Comparison of ENCODE assay signal across 9 mouse cellular contexts in genomic region chr9:110952931-110953549, GRCm38 (mm10). TPM values are rescaled to one million over a fixed set of nuclear protein-coding genes. Genes with fewer than 3 reads are reported as not detected.
DNase-seq lines count a peak whose midpoint lies in the region; ATAC-seq and TF ChIP-seq lines count a peak whose summit lies in the region.
"Had no signal": no experiment of that assay in that cellular context is flagged by ENCODE, and none has a peak within 500 bp of the region (broad histone marks: within the 10 kb centered on the region; RNA-seq: fewer than 3 reads in every experiment).

No protein-coding gene starts in this region.

- peaks cover 23% of the 10 kb centered on the region; the same call in 1 of the 2 replicates for H3K27me3 ChIP-seq in heart, embryonic 10.5 days (ENCODE audit: insufficient read depth, poor library complexity, severe bottlenecking)
- H3K27me3 ChIP-seq in ES-Bruce4 (ENCODE audit: control insufficient read depth, insufficient read depth, low read length, poor library complexity, severe bottlenecking): no peaks in the 10 kb centered on the region
- H3K27me3 ChIP-seq in heart, postnatal 0 days (ENCODE audit: control insufficient read depth, insufficient read depth, low read length): no peaks in the 10 kb centered on the region
- no peaks in the 10 kb centered on the region for H3K27me3 ChIP-seq in liver, embryonic 16.5 days (ENCODE audit: control insufficient read depth, insufficient read depth, low read depth, low read length)

- peaks cover 32% of the 10 kb centered on the region for H3K4me1 ChIP-seq in heart, embryonic 10.5 days
- peaks cover 6% of the 10 kb centered on the region for H3K4me1 ChIP-seq in ES-Bruce4 (ENCODE audit: control insufficient read depth, insufficient read depth, low read length)
- H3K4me1 ChIP-seq in heart, postnatal 0 days (ENCODE audit: control insufficient read depth, insufficient read depth): peaks cover 18% of the 10 kb centered on the region
- H3K4me1 ChIP-seq in liver, embryonic 16.5 days (ENCODE audit: control insufficient read depth, low read depth, low read length): no peaks in the 10 kb centered on the region

- intact Hi-C loops in heart, postnatal 25 days (cut with DNase I): no loop called here

- H3K9ac ChIP-seq in ES-Bruce4 (ENCODE audit: low read depth, poor library complexity, severe bottlenecking): peak overlapping the region; percentile 78
- H3K9ac ChIP-seq in heart, postnatal 0 days (replicated peaks; ENCODE audit: low read depth, low read length): peak overlapping the region; percentile 41
- no peak overlapping the region; the same call in 1 of the 2 replicates for H3K9ac ChIP-seq in liver, embryonic 16.5 days (ENCODE audit: low read depth, low read length)

- no peak for DNase-seq in heart, embryonic 10.5 days (ENCODE audit: low spot score)
- DNase-seq in heart, postnatal 25 days (ENCODE audit: low spot score): no peak
- no peak for DNase-seq in heart, postnatal 0 days (ENCODE audit: low spot score)
- DNase-seq in thymus, adult 18-20 months: no peak
- DNase-seq in Muller cell, postnatal 12 days (ENCODE audit: inconsistent ontology term): no peak
- DNase-seq in cerebellum, postnatal 36 days: no peak
- DNase-seq: lung, postnatal 10 days had no signal

- no peak; the same call in 1 of the 2 replicates for TF ChIP-seq EP300 in ES-Bruce4 (IDR thresholded peaks at IDR 0.05; ENCODE audit: insufficient read depth, low read depth, low read length)
- no peak for TF ChIP-seq EP300 in heart, postnatal 0 days (IDR thresholded peaks at IDR 0.05; ENCODE audit: low read depth)

- no peak for TF ChIP-seq CTCF in ES-Bruce4 (IDR thresholded peaks at IDR 0.05; ENCODE audit: low read depth, low read length)
- no peak for TF ChIP-seq CTCF in heart, postnatal 0 days (IDR thresholded peaks at IDR 0.05; ENCODE audit: low read depth)

- no peak for TF ChIP-seq POLR2A in ES-Bruce4 (IDR thresholded peaks at IDR 0.05; ENCODE audit: insufficient read depth, low read length)

- peak overlapping the region; percentile 91 for H3K4me2 ChIP-seq in heart, postnatal 0 days (ENCODE audit: low read depth, low read length)
- peak overlapping the region; percentile 66 for H3K4me2 ChIP-seq in liver, embryonic 16.5 days (ENCODE audit: low read depth, low read length)

- H3K4me3 ChIP-seq in heart, embryonic 10.5 days: peak overlapping the region; percentile 72
- peak overlapping the region; percentile 73 for H3K4me3 ChIP-seq in ES-Bruce4 (ENCODE audit: low read depth, low read length)
- peak overlapping the region; percentile 53 for H3K4me3 ChIP-seq in heart, postnatal 0 days (ENCODE audit: low read depth, low read length)
- peak overlapping the region; percentile 53 for H3K4me3 ChIP-seq in liver, embryonic 16.5 days (ENCODE audit: low read depth, low read length)

- H3K36me3 ChIP-seq in heart, embryonic 10.5 days: no peaks in the 10 kb centered on the region
- H3K36me3 ChIP-seq in ES-Bruce4 (ENCODE audit: control insufficient read depth, insufficient read depth, low read length, poor library complexity, severe bottlenecking): no peaks in the 10 kb centered on the region
- no peaks in the 10 kb centered on the region; the same call in 1 of the 2 replicates for H3K36me3 ChIP-seq in heart, postnatal 0 days (replicated peaks; ENCODE audit: control insufficient read depth, insufficient read depth, low read length)
- H3K36me3 ChIP-seq in liver, embryonic 16.5 days (ENCODE audit: control insufficient read depth, insufficient read depth): no peaks in the 10 kb centered on the region

- ATAC-seq in heart, postnatal 0 days (ENCODE audit: insufficient read depth, low read depth): no peak
- no peak for ATAC-seq in liver, embryonic 16.5 days (ENCODE audit: low read depth)

- peak overlapping the region; percentile 84 for H3K27ac ChIP-seq in heart, embryonic 10.5 days
- peak overlapping the region; percentile 95 for H3K27ac ChIP-seq in ES-Bruce4 (ENCODE audit: insufficient read depth, low read length)
- H3K27ac ChIP-seq in heart, postnatal 0 days (ENCODE audit: low read depth): peak overlapping the region; percentile 86
- H3K27ac ChIP-seq in liver, embryonic 16.5 days (ENCODE audit: low read length): no peak overlapping the region

- 41% methylated on average over 5 of the region's 5 CpGs for WGBS in heart, embryonic 10.5 days
- 42% methylated on average over 5 of the region's 5 CpGs for WGBS in heart, postnatal 0 days
- WGBS in liver, embryonic 16.5 days (ENCODE audit: insufficient replicate concordance): 34% methylated on average over 5 of the region's 5 CpGs

- no peaks in the 10 kb centered on the region for H3K9me3 ChIP-seq in heart, embryonic 10.5 days
- no peaks in the 10 kb centered on the region for H3K9me3 ChIP-seq in ES-Bruce4 (replicated peaks; ENCODE audit: control insufficient read depth, insufficient read depth, low read length, poor library complexity, severe bottlenecking)
- H3K9me3 ChIP-seq in heart, postnatal 0 days (replicated peaks; ENCODE audit: control insufficient read depth, low read length): no peaks in the 10 kb centered on the region
- no peaks in the 10 kb centered on the region for H3K9me3 ChIP-seq in liver, embryonic 16.5 days (replicated peaks; ENCODE audit: control insufficient read depth, low read length)

RNA-seq across cellular contexts. Expression of gene Lrrc2, which starts 1.7 kb away (rescaled TPM):
- polyA plus RNA-seq in heart, embryonic 10.5 days (2016; fragmentation: Nextera tagmentation; extraction: Ambion mirVana): 0.68 and 1.3 TPM in 2 replicates
- total RNA-seq in heart, postnatal 25 days (2021): 100 to 1,000 TPM; 142 to 144 TPM
- polyA plus RNA-seq in ES-Bruce4 (2011; ENCODE audit: insufficient read depth, insufficient read length, low read depth, missing spikeins): 5.8 and 11.9 TPM in 2 replicates
- 7.1 and 11.4 TPM in 2 replicates for total RNA-seq in heart, postnatal 0 days (2014; rRNA removed; ENCODE audit: low replicate concordance)
- polyA plus RNA-seq in heart, postnatal 0 days (2015; fragmentation: Nextera tagmentation; extraction: Ambion mirVana): 14.6 and 21.0 TPM in 2 replicates
- 0.29 and 0.44 TPM in 2 replicates for polyA plus RNA-seq in liver, embryonic 16.5 days (2015; fragmentation: Nextera tagmentation; extraction: Ambion mirVana)

RNA-seq across cellular contexts. Expression of gene Tdgf1, which starts 7.1 kb away (rescaled TPM):
- 0.51 and 1.3 TPM in 2 replicates for polyA plus RNA-seq in heart, embryonic 10.5 days (2016; fragmentation: Nextera tagmentation; extraction: Ambion mirVana)
- not detected for total RNA-seq in heart, postnatal 25 days (2021)
- polyA plus RNA-seq in ES-Bruce4 (2011; ENCODE audit: insufficient read depth, insufficient read length, low read depth, missing spikeins): 462 and 483 TPM in 2 replicates
- total RNA-seq in heart, postnatal 0 days (2014; rRNA removed; ENCODE audit: low replicate concordance): not detected in 2 replicates
- polyA plus RNA-seq in heart, postnatal 0 days (2015; fragmentation: Nextera tagmentation; extraction: Ambion mirVana): not detected in 2 replicates
- polyA plus RNA-seq in liver, embryonic 16.5 days (2015; fragmentation: Nextera tagmentation; extraction: Ambion mirVana): not detected in 2 replicates

RNA-seq across cellular contexts. Expression of gene Fam240a, which starts 36.4 kb away (rescaled TPM):
- polyA plus RNA-seq in heart, embryonic 10.5 days (2016; fragmentation: Nextera tagmentation; extraction: Ambion mirVana): not detected in 2 replicates
- not detected for total RNA-seq in heart, postnatal 25 days (2021)
- polyA plus RNA-seq in ES-Bruce4 (2011; ENCODE audit: insufficient read depth, insufficient read length, low read depth, missing spikeins): not detected in 2 replicates
- total RNA-seq in heart, postnatal 0 days (2014; rRNA removed; ENCODE audit: low replicate concordance): not detected in 2 replicates
- polyA plus RNA-seq in heart, postnatal 0 days (2015; fragmentation: Nextera tagmentation; extraction: Ambion mirVana): not detected in 2 replicates
- not detected in 2 replicates for polyA plus RNA-seq in liver, embryonic 16.5 days (2015; fragmentation: Nextera tagmentation; extraction: Ambion mirVana)

RNA-seq across cellular contexts. Expression of gene Rtp3, which starts 37.3 kb away (rescaled TPM):
- polyA plus RNA-seq in heart, embryonic 10.5 days (2016; fragmentation: Nextera tagmentation; extraction: Ambion mirVana): 0.15 TPM in 1 of 2 replicates, not detected in the other
- total RNA-seq in heart, postnatal 25 days (2021): 1 to 10 TPM; 4.0 to 4.3 TPM
- polyA plus RNA-seq in ES-Bruce4 (2011; ENCODE audit: insufficient read depth, insufficient read length, low read depth, missing spikeins): not detected in 2 replicates
- total RNA-seq in heart, postnatal 0 days (2014; rRNA removed; ENCODE audit: low replicate concordance): 0.46 and 1.4 TPM in 2 replicates
- polyA plus RNA-seq in heart, postnatal 0 days (2015; fragmentation: Nextera tagmentation; extraction: Ambion mirVana): 0.21 and 0.26 TPM in 2 replicates
- 13.7 and 18.1 TPM in 2 replicates for polyA plus RNA-seq in liver, embryonic 16.5 days (2015; fragmentation: Nextera tagmentation; extraction: Ambion mirVana)

Comparison
In these comparisons a context has a peak if more than half of its experiments do, and no peak if none do; other contexts are left out.
1. RNA of gene Tdgf1, which starts 7.1 kb away (polyA plus RNA-seq): 462 to 483 TPM in ES-Bruce4; 0.51 to 1.3 TPM in heart, embryonic 10.5 days, not detected in heart, postnatal 0 days and not detected in liver, embryonic 16.5 days; every median in the first group is over 100 times any median in the second.
2. Peak in every context shown above with its lines, with median percentiles within 50 percentile points of each other: H3K4me3 ChIP-seq.